Mouse (Mus musculus) liver, adult 2 months (tissue): ENCODE data around the gene Chmp6.
A peak's percentile ranks its signal among the peaks of the same experiment; 100 is the strongest.

Source experiments
- CTCF ChIP-seq: fragments of 200-500 bp; IDR thresholded peaks from 2 replicates; pipeline ENCODE4 v1.5.1; 2011; ENCODE audit warnings: low read depth, low read length, control low read depth
- POLR2A ChIP-seq: fragments of 200-500 bp; IDR thresholded peaks from 2 replicates; pipeline ENCODE4 v1.6.1; 2011; ENCODE audit warnings: low read length, control low read depth; ENCODE audit not compliant: insufficient read depth; ENCODE audit errors: extremely low read depth

- TF ChIP-seq CTCF: peak; percentile 75
- TF ChIP-seq POLR2A: no peak
Measured at GRCm38 (mm10) chr11:119904621-119905286, 8.5 kb upstream of the Chmp6 start.
